Mouse (Mus musculus) spleen, adult 2 months (tissue): ENCODE data around the gene Pfdn4.

Experiments
- CTCF ChIP-seq: fragments of 200-500 bp; IDR thresholded peaks from 2 replicates; pipeline ENCODE4 v1.5.1; 2011; ENCODE audit warnings: mild to moderate bottlenecking, inconsistent platforms; ENCODE audit not compliant: insufficient read depth, insufficient read length, insufficient replicate concordance; ENCODE audit errors: extremely low read depth
- POLR2A ChIP-seq: fragments of 200-500 bp; IDR thresholded peaks from 2 replicates; pipeline ENCODE4 v1.6.1; 2011; ENCODE audit warnings: low read depth, low read length, inconsistent platforms

DNA sequence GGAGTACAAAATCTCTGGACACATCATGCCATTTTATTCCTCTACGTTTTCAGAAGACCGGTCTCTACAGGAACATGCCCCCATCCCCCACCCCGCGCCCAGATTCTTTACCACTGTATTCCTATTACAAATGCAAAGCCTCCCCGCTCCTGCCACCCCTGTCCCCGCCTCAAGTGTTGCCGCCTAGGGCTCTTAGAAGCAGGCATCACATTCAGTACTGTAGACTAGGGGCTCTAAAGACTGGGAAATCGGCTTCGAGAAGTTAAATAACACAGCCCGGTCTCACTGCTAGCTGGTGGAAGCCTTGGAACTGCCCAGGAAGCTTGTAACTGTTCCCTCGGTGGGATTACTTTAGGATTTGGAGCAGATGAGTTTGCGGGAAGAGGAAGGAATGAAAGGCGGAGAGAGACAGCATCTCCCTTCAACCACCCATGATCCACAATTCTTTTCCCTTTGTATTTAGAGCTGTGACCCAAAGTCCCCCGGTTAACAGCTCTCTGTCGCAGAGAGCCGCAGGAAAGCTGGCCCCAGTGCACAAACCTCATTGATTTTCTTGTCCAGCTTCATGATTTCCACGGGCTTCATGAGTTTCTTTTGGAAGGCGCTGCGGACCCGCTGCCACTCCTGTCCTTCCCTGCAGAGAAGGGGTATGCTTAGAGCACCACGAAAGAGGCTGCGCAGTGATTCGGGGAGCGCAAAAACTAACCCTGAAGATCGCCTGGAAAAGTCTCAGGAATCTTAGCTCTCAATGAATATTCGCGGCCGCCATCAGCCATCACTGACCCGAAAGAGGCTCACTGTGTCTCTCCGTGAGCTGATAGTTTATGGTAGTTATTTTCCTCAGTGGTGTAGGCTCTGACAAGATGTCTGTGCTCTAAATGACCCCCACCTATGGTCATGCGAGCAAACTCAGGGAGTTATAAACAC lies 1.2 kb upstream of the Pfdn4 start:
- TF ChIP-seq CTCF: no peak
- TF ChIP-seq POLR2A: no peak
